Mouse (Mus musculus) monocyte, adult 2 months (primary cell): Measurements from ENCODE around the gene Ipo5.

Source experiments
- DNase-seq, 2 experiments: peaks; one replicate each; pipeline ENCODE4 v3.0.0; 2022; ENCODE audit warnings: low spot score in 2 of 2, low read depth in 1 of 2

The Ipo5 gene

DNA sequence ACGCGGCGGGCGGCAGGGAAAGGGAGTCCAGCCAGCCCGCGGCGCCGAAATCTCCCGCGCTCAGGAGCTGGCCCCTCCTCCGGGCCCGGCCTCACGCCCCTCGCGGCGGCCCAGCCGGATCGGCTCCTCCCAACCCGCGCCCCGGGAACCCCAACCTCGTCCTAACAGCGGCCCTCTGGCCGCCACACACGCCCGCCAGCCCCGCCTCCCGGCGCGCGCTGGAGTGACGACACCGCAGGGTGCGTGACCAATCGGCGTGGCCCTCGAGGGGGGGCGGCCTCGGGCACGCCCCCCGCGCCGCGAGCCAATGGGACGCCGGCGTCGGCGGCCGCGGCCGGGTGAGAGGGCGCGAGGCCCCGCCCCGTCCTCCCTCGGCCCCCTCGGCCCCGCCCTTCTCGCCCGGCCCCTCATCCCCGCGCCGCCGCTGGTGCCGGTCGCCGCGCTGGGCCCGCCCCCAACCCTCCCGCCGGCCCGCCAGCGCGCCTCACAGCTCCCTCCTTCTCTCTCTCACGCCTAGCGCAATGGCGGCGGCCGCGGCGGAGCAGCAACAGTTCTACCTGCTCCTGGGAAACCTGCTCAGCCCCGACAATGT lies at the start of gene Ipo5:
Gene Ipo5 (plus strand): TSS at position 492 of the 592 bp plus-strand sequence.
- peak; percentile 86 to 92 for DNase-seq

DNA sequence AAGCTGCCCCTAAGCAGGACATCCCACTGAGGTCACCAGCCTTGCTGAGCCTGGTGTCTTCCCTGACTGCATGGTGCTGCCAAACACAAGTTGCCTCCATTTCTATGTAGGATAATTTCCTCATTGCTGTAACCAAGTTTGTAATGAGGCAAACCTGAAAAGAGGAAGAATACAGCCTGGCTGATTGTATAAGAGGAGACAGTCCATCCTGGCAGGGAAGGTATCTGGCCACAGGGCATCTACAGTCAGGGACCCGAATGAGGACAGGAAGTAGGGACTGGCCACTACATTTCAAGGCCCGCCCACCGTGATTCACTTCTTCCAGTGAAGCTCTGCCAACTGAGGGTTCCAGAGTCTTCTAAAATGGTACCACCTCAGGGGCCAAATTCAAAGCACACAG lies 47.8 kb upstream of the Ipo5 start:
- DNase-seq = no peak

DNA sequence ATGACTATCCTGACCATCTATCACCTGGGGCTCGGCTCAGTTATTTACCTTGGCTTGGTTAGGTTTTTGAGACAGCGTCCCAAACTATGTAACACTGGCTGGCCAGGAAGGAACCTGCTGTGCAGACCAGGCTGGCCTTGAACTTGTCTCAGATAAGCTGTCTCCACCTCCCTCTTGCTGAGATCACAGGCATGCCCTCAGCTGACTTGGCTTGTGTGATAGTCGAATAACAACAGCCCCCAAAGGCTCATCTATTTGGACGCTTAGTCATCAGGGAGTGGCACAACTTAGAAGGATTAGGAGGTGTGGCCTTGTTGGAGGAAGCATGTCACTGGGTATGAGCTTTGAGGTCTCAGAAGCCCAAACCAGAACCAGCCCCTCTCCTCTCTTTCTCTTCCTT lies 46.1 kb upstream of the Ipo5 start:
- no peak for DNase-seq

DNA sequence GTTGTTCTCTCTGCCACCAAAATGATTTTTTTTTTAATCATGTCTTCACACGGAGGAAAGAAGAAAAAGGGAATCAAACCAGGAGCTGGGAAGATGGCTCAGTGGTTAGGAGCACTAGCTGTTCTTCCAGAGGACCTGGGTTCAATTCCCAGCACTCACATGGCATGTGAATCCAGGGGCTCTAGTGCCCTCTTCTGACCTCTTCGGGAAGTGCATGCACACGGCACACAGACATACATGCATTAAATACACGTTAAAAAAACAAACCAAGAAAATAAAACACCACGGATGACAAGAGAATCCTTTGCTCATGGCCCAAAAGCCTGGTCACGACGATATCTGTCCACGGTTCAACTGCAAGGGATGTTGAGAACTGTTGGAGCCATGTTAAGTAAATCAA lies 44.5 kb upstream of the Ipo5 start:
- no peak for DNase-seq

DNA sequence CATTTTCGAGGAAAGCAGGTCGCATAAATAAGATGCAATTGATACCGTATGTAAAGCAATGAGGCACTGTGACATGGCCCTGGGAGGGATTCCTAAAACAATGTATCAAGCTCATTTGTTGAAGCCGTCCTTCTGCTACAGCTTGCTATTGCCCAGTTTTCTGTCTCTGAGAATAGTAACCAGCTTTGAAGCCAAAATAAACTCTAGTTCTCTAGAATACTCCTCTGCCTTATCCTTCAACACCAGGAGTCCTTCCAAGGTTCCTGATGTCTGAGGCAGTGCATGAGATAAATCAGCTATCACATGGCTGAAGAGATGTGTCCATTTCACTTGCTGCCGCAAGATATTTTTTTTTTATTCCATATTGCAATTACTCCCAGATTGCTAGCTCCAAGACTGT lies 43.9 kb upstream of the Ipo5 start:
- DNase-seq = no peak

DNA sequence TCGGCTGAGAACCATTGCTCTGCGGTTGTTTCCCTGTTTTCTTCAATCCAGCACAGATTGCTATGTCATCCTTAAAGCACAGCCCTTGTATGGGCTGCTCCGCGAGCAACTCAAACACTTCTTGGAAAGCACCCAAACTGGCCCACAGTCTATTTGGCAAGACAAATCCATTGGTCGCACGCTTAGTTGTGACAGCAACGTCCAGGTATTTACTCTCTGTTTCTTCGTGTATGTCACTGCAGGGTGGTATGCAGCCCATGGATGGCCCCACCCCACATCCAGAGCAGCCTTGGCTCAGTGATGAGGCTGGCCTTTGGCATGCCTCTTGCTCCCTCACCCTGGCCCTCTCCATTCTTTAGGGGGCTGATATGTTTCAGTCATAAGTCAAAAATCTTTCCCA lies 42.5 kb upstream of the Ipo5 start:
- DNase-seq = no peak

DNA sequence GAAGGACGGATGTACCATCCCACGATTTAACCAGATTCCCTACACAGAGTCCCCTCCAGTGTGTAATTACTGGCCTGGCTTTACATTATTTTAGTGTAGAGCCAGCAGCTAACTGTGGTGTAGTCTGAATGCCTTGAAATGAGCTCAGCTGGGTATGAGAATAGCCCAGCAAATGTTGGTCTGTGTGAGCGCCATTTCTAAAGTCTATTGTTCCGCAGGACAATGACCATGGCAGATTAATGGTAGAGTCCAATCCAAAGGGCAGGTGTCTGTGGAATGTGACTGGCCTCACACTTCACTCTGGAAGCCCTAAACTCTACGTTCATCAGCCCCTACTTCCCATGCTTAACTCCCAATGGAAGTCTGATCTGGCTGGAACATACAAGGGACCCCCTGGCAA lies 40.3 kb upstream of the Ipo5 start:
- no peak for DNase-seq

DNA sequence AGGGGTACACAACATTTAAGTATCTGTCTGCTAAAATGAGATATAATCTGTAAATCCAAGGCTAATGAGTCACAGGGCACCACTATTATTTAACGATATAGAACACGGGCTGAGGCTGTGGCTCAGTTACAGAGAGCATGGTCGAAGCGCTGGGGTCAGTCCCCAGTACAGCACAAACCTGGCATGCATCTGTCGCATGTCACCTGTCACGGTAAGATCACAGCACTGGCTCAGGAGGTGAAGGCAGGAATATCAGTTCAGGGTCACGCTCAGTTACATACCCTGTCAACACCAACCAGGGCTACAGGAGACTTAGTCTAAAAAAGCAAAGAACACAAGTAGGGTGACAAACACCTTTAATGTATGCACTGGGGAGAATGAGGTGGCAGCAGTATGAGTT lies 36.6 kb upstream of the Ipo5 start:
- DNase-seq = no peak

DNA sequence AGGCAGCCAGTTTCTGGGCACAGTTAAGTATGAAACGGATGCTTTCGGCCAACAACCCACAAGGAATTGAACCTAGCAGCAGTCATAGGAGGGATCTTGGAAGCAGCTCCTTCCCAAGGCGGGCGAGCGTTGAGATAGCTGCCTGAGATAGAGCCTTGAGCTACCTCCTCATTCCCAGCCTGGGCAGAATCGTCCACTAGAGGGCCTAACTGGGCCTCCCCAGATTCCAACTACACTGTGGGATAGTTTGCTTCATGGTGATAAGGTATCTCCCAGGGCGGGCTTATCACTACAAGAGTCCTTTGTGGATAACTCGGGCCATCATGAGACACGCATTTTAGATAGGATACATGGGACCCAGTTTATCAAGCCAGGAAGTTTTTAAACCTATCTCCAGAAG lies 35.9 kb upstream of the Ipo5 start:
- no peak for DNase-seq

DNA sequence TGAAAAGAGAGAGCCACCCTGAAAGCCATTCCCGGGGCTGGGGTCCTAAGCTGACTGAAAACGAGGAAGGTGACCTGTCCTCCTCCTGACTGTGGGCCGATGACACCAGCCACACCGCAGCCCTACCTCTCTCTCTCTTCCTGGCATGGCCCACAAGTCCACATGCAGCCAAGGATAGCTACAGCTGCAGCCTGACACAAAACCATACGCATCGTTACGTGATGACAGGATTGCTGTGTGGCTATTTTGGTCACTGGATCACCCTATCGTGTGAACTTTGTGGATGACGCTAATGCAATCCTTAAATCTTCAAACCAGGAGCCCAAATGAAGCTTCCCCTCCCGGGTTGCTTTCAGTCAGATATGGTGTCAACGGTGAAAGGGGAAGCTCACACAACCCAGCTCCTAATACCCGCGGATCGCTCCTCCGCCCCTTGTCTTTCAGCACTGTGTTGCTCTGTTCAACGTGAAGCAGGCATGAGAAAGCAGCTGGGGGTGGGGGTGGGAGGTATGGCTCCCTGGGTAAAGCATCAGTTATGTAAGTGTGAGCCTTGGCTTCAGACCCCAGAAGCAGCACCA lies 35.1 kb upstream of the Ipo5 start:
- DNase-seq = no peak

DNA sequence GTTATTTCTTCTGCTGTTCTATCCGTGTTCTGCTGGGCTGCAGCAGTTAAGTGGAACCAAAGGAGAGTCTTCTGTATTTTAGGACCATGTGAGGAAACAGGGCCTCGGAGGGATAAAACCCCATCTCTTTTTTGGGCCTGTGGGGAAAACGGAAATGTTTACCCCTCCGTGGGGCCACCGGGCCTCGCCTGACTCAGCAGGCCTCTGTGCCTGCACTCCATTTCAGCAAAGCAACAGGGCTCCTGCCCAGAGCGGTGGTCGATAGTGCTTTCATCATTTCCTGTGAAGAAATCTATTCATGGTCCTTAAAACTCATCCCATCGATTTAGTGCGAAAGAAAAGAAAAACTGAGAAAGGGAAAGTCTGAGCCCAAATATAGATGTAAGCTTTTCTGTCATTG lies 33.9 kb upstream of the Ipo5 start:
- DNase-seq = no peak

DNA sequence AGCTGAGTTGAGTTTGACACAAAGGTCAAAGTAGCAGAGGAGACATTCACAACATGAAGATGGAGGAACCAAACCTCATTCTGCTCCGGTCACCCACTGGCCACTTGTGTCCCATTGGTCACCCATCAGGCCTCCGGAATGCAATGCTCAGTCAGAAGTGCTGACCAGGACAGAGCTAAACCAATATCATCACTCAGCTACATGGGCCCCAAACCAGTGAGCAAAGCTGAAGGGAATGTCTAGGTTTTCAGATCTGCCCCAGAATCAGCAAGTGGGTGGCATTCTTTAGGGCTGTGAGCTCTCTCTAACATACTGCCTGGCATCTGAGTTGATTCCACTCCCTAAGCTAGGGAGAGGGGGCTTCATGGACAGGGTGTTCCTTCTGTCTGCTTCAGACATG lies 32.0 kb upstream of the Ipo5 start:
- DNase-seq = no peak

DNA sequence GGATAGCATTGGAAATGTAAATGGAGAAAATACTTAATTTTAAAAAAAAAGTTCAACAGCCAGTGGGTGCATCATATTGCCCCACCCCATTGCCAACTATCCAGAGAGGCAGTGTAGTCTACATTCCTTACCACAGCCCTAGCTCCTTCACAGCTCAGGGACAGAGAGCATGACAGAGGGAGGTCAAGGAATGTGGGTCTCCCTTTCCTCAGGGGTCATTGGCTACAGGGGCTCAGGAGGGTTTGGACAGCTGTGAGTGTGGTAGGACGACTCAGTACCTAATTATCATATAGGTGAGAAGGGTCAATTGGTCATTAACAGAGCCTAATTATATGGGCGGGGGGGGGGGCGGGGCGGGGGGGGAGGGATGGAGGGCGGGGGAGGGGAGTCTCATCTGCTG lies 30.4 kb upstream of the Ipo5 start:
- DNase-seq = no peak

DNA sequence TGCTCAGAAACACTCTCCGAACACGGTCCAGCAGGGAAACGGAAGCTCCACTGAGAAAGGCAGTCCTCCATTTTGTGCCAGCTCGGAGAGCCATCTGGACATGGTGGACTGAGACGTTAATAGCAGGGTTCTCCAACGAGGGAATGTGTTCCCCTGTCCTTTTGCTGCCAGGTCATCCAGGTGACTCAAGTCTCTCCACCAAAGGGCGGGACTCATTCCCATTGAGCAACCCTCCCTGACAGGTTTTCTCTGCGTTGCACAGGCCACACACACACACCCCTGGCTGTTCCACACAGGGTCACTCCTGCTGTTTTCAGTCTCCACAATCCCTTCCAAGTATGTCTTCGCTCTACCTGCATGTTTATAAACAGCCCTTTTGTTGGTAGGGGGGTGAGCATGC lies 30.0 kb upstream of the Ipo5 start:
- DNase-seq = no peak

DNA sequence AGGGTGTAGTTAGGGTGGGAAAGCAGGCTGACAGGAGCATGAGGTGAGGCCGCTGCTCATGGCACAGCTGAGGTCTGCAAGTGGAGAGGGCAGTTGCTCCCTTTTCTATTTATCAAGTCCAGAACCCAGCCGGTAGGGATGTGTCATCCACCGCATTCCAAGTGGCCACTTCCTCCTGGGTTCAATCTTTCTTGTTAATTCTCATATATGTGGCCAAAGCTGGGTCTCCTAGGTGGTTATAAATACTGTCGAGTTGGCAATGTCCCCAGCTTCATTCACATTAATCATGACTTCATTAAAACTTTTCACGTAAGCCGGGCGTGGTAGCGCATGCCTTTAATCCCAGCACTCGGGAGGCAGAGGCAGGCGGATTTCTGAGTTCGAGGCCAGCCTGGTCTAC lies 22.3 kb upstream of the Ipo5 start:
- no peak for DNase-seq

DNA sequence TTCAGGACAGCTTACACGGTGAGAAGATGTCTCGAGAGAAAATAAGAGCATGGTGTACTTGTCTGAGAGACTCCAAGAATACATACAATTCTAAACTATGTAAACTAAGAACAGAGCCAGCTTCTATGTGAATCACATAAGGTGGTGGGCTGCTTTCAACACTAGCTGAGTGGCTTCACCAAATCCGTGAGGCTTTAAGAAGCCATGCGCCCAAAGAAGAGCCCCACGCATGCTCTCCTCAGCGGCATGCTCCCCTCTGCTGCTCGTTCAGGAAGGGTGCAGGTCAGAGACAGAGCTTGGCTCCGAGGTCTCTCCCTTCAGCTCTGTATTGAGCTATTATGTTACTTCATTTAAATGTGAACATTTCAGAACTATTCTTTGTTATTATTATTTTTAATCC lies 18.7 kb upstream of the Ipo5 start:
- DNase-seq = no peak

DNA sequence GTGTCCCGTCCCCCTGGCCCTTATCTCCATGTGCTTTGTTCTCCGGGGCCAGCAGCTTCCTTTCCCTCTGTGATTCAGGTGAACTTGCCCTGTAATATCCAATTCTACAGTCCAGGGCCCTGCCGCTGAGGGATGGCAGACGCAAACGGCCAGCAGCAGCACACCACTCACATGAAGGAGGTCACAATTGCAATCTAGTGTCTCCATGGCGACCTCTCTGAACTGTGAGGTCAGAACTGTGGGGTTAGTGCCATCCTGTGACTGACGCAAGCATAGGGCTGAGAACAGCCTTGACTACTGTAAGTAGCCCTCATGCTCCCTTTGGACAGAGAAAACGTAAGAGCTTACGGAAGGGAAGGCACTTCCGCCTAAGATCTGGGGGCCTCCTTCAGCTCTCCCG lies 14.4 kb upstream of the Ipo5 start:
- no peak for DNase-seq

DNA sequence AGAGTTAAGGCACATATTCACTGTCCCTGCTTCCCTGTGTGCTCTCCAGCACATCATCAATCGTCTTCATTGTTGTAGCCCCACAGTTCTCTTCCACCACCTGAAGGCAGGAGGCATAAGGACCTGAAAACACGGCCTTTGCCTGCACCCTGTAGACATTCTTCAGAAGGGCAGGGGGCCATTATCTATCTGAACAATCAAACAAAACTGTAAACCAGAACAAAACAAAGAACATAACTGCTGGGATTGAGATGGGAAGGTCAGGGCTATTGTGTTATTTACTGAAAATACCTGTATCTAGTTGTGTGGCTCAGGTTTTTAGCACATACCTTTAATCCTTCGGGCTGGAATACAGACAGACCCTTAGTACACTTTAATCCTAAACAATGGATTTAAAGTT lies 12.1 kb upstream of the Ipo5 start:
- DNase-seq = no peak

DNA sequence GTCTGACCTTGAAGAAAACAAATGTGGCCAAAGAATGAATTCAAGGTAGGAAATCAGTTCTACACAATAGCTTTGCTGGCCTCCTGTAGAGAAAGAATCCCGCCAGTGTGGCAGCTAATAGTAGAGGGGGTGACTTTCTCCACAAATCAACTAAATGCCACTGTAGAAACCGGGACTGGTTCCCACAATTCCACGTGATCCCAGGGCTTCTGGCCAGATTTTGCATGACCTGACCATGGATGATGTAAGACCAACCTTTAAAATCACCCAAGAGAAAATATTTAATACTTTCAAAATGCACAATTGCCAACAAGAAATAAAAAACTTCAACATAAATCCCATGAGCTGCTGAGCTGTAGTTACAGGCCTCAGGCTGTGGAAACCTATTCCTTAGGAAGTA lies 1.6 kb upstream of the Ipo5 start:
- DNase-seq = no peak

DNA sequence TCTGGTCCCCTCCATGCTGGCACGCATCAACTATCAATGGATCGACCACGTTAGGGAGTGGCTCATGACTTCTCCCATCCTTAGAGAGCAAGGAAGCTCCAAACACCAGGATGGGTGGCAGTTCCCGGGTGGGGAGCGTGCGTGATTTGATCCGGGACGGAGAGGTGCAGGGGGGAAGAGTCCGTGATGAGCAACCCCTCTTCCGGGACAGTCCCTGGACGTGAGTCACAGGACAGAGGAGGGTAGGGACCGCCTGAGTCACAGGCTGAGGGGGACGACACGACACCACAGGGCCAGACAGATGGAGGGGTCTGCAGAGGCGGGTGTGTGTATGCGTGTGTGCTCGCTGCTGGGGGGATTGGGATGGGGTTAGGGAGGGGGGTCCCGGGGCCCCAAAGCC lies 704 bp upstream of the Ipo5 start:
- DNase-seq = peak; percentile 16 to 34

DNA sequence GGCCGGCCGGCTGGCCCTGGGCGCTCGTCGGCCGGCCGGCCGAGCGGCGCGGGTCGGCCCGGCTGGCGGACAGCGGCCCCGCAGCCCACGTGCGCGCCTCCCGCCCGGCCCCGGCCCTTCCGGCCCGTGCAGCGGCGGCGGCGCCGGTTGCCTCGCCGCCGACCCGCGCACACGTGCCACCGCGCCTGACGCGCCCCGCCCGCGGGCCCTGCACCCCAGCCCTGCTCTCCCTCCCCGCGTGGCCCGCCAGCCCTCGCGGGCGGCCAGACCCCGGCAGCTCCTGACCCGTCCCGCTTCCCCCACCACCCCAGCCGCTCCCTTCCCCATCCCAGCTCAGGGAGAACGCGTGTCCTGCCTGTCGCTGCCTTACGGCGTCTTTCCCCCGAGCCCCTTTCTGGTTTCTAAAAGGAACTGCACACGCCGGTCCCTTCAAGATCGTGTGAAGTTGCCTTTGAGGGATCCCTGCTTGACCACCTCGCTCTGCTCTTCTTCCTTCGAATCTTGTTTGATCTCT lies 421 bp downstream of the Ipo5 start:
- peak; percentile 0 to 13 for DNase-seq

DNA sequence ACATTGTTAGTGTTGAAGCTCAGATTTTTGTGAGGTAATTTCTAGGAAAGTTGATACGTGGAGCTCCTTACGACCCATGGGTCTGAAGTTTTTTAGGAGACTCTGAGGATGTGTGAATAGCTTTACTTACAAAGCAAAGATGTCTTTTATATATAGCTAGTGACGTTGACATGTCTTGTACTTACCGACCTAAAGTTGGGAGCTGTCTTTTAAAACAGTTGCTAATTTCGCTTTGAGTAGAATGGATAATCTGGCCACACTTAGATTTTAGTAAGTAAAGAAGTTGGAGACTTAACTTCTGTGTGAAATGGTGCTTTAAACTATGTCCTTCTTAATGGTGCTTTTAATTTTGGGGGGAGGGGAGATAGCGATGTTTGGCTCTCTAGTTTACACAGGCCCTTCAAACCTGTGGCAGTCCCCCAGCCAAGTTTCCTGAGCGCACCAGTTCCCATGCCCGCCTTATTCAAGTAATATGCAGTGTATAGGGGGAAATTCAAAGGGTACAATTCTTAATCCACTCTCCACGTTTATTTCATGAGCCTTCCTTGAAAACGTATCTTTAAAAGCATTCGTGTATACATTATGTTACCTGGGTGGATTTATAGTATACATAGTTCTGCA lies 1.2 kb downstream of the Ipo5 start:
- no peak for DNase-seq

DNA sequence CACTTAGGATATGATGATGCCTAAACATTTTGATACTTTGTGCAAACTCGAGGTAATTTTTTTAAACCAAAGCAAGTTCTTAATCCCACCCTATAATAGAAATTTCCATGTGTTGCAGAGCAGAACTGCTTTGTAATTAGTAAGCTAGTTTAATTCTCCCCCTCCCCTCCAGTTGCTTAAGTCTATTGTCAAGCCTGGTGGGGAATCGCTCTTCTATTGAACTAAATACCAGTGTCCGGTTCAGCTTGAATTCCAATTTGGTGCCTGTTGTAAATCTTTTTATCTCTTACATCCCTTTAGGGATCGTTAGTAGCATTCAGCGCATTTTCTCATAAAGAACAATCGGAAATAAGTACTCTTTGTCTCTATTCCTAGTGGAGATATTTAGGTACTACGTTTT lies 1.9 kb downstream of the Ipo5 start:
- DNase-seq = no peak
